Mouse (Mus musculus): ENCODE data around the gene Hmces. TPM values are rescaled to one million over a fixed set of nuclear protein-coding genes. Genes with fewer than 3 reads are reported as not detected.
"Not testable (repeated sequence)": the region's sequence is repeated elsewhere in the genome, so short reads cannot be mapped to it uniquely, and the experiment has no call there.

The Hmces gene
- polyA plus RNA-seq, 1 experiment from 2014 or later = 27.0 TPM

- 32% methylated on average over 19 of the region's 19 CpGs for WGBS
- no peaks in the 10 kb centered on the region for H3K9me3 ChIP-seq (replicated peaks; ENCODE audit: control insufficient read depth, low read length)
- H3K4me2 ChIP-seq (ENCODE audit: low read depth, low read length) = peak overlapping the region; percentile 35; the same call in 1 of the 2 replicates
- H3K9ac ChIP-seq (ENCODE audit: low read length) = no peak overlapping the region
- peak; percentile 97 for ATAC-seq (replicated peaks; ENCODE audit: extremely low read depth, insufficient read depth, low FRiP score)
- H3K36me3 ChIP-seq (ENCODE audit: control insufficient read depth, insufficient read depth) = peaks cover 26% of the 10 kb centered on the region
- no peak overlapping the region for H3K4me3 ChIP-seq (ENCODE audit: low read length)
- H3K27ac ChIP-seq (ENCODE audit: low read length) = peak overlapping the region; percentile 55; the same call in 1 of the 2 replicates
- no peaks in the 10 kb centered on the region for H3K4me1 ChIP-seq (ENCODE audit: control insufficient read depth, insufficient read depth, low read length)
- H3K27me3 ChIP-seq (ENCODE audit: control insufficient read depth, insufficient read depth, low read length) = no peaks in the 10 kb centered on the region
These were observed 23.5 kb downstream of the Hmces start for GRCm38 (mm10) chr6:87937178-87937788.

GRCm38 (mm10) chr6:87938941-87939340, 25.2 kb downstream of the Hmces start:
- ATAC-seq (replicated peaks; ENCODE audit: extremely low read depth, insufficient read depth, low FRiP score) = no peak
- peaks cover 20% of the 10 kb centered on the region for H3K36me3 ChIP-seq (ENCODE audit: control insufficient read depth, insufficient read depth)
- H3K27me3 ChIP-seq (ENCODE audit: control insufficient read depth, insufficient read depth, low read length) = no peaks in the 10 kb centered on the region
- no peak overlapping the region for H3K9ac ChIP-seq (ENCODE audit: low read length)
- H3K4me3 ChIP-seq (ENCODE audit: low read length) = no peak overlapping the region
- no peaks in the 10 kb centered on the region for H3K4me1 ChIP-seq (ENCODE audit: control insufficient read depth, insufficient read depth, low read length)
- no peaks in the 10 kb centered on the region for H3K9me3 ChIP-seq (replicated peaks; ENCODE audit: control insufficient read depth, low read length)
- H3K27ac ChIP-seq (ENCODE audit: low read length) = no peak overlapping the region
- 92% methylated on average over 3 of the region's 3 CpGs for WGBS
- no peak overlapping the region for H3K4me2 ChIP-seq (ENCODE audit: low read depth, low read length)

GRCm38 (mm10) chr6:87942179-87942578, 28.4 kb downstream of the Hmces start:
- H3K9me3 ChIP-seq (replicated peaks; ENCODE audit: control insufficient read depth, low read length) = no peaks in the 10 kb centered on the region; the same call in 1 of the 2 replicates
- WGBS = 78% methylated on average over 7 of the region's 7 CpGs

GRCm38 (mm10) chr6:87962457-87962856, 48.7 kb downstream of the Hmces start:
- H3K27ac ChIP-seq (ENCODE audit: low read length); H3K9ac ChIP-seq (ENCODE audit: low read length); H3K36me3 ChIP-seq (ENCODE audit: control insufficient read depth, insufficient read depth); H3K27me3 ChIP-seq (ENCODE audit: control insufficient read depth, insufficient read depth, low read length); H3K4me1 ChIP-seq (ENCODE audit: control insufficient read depth, insufficient read depth, low read length); H3K9me3 ChIP-seq (replicated peaks; ENCODE audit: control insufficient read depth, low read length); ATAC-seq (replicated peaks; ENCODE audit: extremely low read depth, insufficient read depth, low FRiP score); H3K4me3 ChIP-seq (ENCODE audit: low read length); H3K4me2 ChIP-seq (ENCODE audit: low read depth, low read length): not testable (repeated sequence)
- 62% methylated on average over 4 of the region's 4 CpGs for WGBS

More at GRCm38 (mm10) chr6:87942179-87942578, 28.4 kb downstream of the Hmces start:
- Histone ChIP-seq H3K9ac (ENCODE audit: low read length) (no peak overlapping the region), H3K27ac (ENCODE audit: low read length) (no peak overlapping the region), H3K27me3 (ENCODE audit: control insufficient read depth, insufficient read depth, low read length) (no peaks in the 10 kb centered on the region), H3K4me2 (ENCODE audit: low read depth, low read length) (no peak overlapping the region), H3K36me3 (ENCODE audit: control insufficient read depth, insufficient read depth) (no peaks in the 10 kb centered on the region), H3K4me1 (ENCODE audit: control insufficient read depth, insufficient read depth, low read length) (no peaks in the 10 kb centered on the region), H3K4me3 (ENCODE audit: low read length) (no peak overlapping the region)
- no peak for ATAC-seq (replicated peaks; ENCODE audit: extremely low read depth, insufficient read depth, low FRiP score)

- 16% methylated on average over 2 of the region's 2 CpGs for WGBS
- no peak for ATAC-seq (replicated peaks; ENCODE audit: extremely low read depth, insufficient read depth, low FRiP score)
These were observed 56.3 kb downstream of the Hmces start for GRCm38 (mm10) chr6:87970041-87970440.

GRCm38 (mm10) chr6:87979728-87980127, 66.0 kb downstream of the Hmces start:
- Histone ChIP-seq H3K4me3 (ENCODE audit: low read length) (no peak overlapping the region), H3K27ac (ENCODE audit: low read length) (no peak overlapping the region), H3K9me3 (replicated peaks; ENCODE audit: control insufficient read depth, low read length) (no peaks in the 10 kb centered on the region), H3K27me3 (ENCODE audit: control insufficient read depth, insufficient read depth, low read length) (0 out of 2 replicates have a peak, but pooled peaks cover 2% of the 10 kb centered on the region), H3K4me1 (ENCODE audit: control insufficient read depth, insufficient read depth, low read length) (peaks cover 12% of the 10 kb centered on the region), H3K9ac (ENCODE audit: low read length) (no peak overlapping the region), H3K36me3 (ENCODE audit: control insufficient read depth, insufficient read depth) (peaks cover 4% of the 10 kb centered on the region; the same call in 1 of the 2 replicates), H3K4me2 (ENCODE audit: low read depth, low read length) (peak overlapping the region; percentile 93)
- ATAC-seq (replicated peaks; ENCODE audit: extremely low read depth, insufficient read depth, low FRiP score) = no peak
- 70% methylated on average over 3 of the region's 3 CpGs for WGBS

More at GRCm38 (mm10) chr6:87970041-87970440, 56.3 kb downstream of the Hmces start:
- no peaks in the 10 kb centered on the region for H3K36me3 ChIP-seq (ENCODE audit: control insufficient read depth, insufficient read depth)
- H3K4me1 ChIP-seq (ENCODE audit: control insufficient read depth, insufficient read depth, low read length) = no peaks in the 10 kb centered on the region
- no peak overlapping the region for H3K4me2 ChIP-seq (ENCODE audit: low read depth, low read length)
- no peaks in the 10 kb centered on the region for H3K9me3 ChIP-seq (replicated peaks; ENCODE audit: control insufficient read depth, low read length)
- H3K4me3 ChIP-seq (ENCODE audit: low read length) = no peak overlapping the region
- H3K27me3 ChIP-seq (ENCODE audit: control insufficient read depth, insufficient read depth, low read length) = no peaks in the 10 kb centered on the region
- H3K27ac ChIP-seq (ENCODE audit: low read length) = no peak overlapping the region
- H3K9ac ChIP-seq (ENCODE audit: low read length) = no peak overlapping the region

- Histone ChIP-seq H3K4me3 (ENCODE audit: low read length) (peak overlapping the region; percentile 70), H3K4me2 (ENCODE audit: low read depth, low read length) (peak overlapping the region; percentile 93), H3K9ac (ENCODE audit: low read length) (peak overlapping the region; percentile 86), H3K36me3 (ENCODE audit: control insufficient read depth, insufficient read depth) (peaks cover 4% of the 10 kb centered on the region; the same call in 1 of the 2 replicates), H3K9me3 (replicated peaks; ENCODE audit: control insufficient read depth, low read length) (no peaks in the 10 kb centered on the region), H3K27ac (ENCODE audit: low read length) (peak overlapping the region; percentile 60; the same call in 1 of the 2 replicates), H3K4me1 (ENCODE audit: control insufficient read depth, insufficient read depth, low read length) (peaks cover 12% of the 10 kb centered on the region), H3K27me3 (ENCODE audit: control insufficient read depth, insufficient read depth, low read length) (0 out of 2 replicates have a peak, but pooled peaks cover 2% of the 10 kb centered on the region)
- ATAC-seq (replicated peaks; ENCODE audit: extremely low read depth, insufficient read depth, low FRiP score) = peak; percentile 70
- WGBS = under 1% methylated on average over 66 of the region's 66 CpGs
These were observed 66.8 kb downstream of the Hmces start for GRCm38 (mm10) chr6:87980374-87981029.

- H3K27ac ChIP-seq (ENCODE audit: low read length) = peak overlapping the region; percentile 60
- peak overlapping the region; percentile 70 for H3K4me3 ChIP-seq (ENCODE audit: low read length)
- H3K9me3 ChIP-seq (replicated peaks; ENCODE audit: control insufficient read depth, low read length) = no peaks in the 10 kb centered on the region
- WGBS = 1% methylated on average over 44 of the region's 56 CpGs
- peak overlapping the region; percentile 93 for H3K4me2 ChIP-seq (ENCODE audit: low read depth, low read length)
- peak overlapping the region; percentile 86 for H3K9ac ChIP-seq (ENCODE audit: low read length)
- peaks cover 12% of the 10 kb centered on the region for H3K4me1 ChIP-seq (ENCODE audit: control insufficient read depth, insufficient read depth, low read length)
- peaks cover 4% of the 10 kb centered on the region; the same call in 1 of the 2 replicates for H3K36me3 ChIP-seq (ENCODE audit: control insufficient read depth, insufficient read depth)
- 0 out of 2 replicates have a peak, but pooled peaks cover 2% of the 10 kb centered on the region for H3K27me3 ChIP-seq (ENCODE audit: control insufficient read depth, insufficient read depth, low read length)
- peak; percentile 51 for ATAC-seq (replicated peaks; ENCODE audit: extremely low read depth, insufficient read depth, low FRiP score)
These were observed 67.3 kb downstream of the Hmces start for GRCm38 (mm10) chr6:87981030-87981485.
